Mouse (Mus musculus) testis, adult 2 months (tissue): ENCODE data around the gene Sarnp. TPM values are rescaled to one million over a fixed set of nuclear protein-coding genes. Genes with fewer than 3 reads are reported as not detected.
A peak's percentile ranks its signal among the peaks of the same experiment; 100 is the strongest.

Source experiments
- H3K27ac ChIP-seq: fragments of 200-500 bp; 2 replicates; pipeline ENCODE4 v1.5.1; 2012; ENCODE audit warnings: low read depth, low read length; ENCODE audit not compliant: control insufficient read depth, insufficient read depth
- H3K27me3 ChIP-seq: fragments of 200-500 bp; 2 replicates; pipeline ENCODE4 v1.6.1; 2012; ENCODE audit warnings: mild to moderate bottlenecking, low read length, moderate library complexity; ENCODE audit not compliant: control insufficient read depth, insufficient read depth
- H3K36me3 ChIP-seq: fragments of 200-500 bp; 2 replicates; pipeline ENCODE4 v1.6.1; 2012; ENCODE audit warnings: mild to moderate bottlenecking, low read length; ENCODE audit not compliant: control insufficient read depth, insufficient read depth
- H3K4me1 ChIP-seq: fragments of 200-500 bp; 2 replicates; pipeline ENCODE4 v1.6.1; 2012; ENCODE audit warnings: low read length; ENCODE audit not compliant: control insufficient read depth, insufficient read depth
- H3K4me3 ChIP-seq: fragments of 200-500 bp; 2 replicates; pipeline ENCODE4 v1.5.1; 2012; ENCODE audit warnings: low read depth, mild to moderate bottlenecking, low read length, moderate library complexity, mixed read lengths; ENCODE audit not compliant: control insufficient read depth
- CTCF ChIP-seq: fragments of 200-500 bp; IDR thresholded peaks from 2 replicates; pipeline ENCODE4 v1.5.1; 2012; ENCODE audit warnings: low read depth, mild to moderate bottlenecking, inconsistent platforms, low read length, moderate library complexity; ENCODE audit not compliant: control insufficient read depth, insufficient read depth, insufficient replicate concordance
- POLR2A ChIP-seq: fragments of 200-500 bp; IDR thresholded peaks from 2 replicates; pipeline ENCODE4 v1.6.1; 2012; ENCODE audit warnings: low read depth, mild to moderate bottlenecking, inconsistent platforms, low read length, moderate library complexity; ENCODE audit not compliant: control insufficient read depth
- polyA plus RNA-seq: library from polyadenylated mRNA; depleted of rRNA; stranded (reverse); fragments of >200 nt; gene quantifications from 2 replicates; pipeline ENCODE4 v1.2.3, GENCODE M21; 2012

Gene Sarnp
- polyA plus RNA-seq, 1 experiment = 13.2 TPM

DNA sequence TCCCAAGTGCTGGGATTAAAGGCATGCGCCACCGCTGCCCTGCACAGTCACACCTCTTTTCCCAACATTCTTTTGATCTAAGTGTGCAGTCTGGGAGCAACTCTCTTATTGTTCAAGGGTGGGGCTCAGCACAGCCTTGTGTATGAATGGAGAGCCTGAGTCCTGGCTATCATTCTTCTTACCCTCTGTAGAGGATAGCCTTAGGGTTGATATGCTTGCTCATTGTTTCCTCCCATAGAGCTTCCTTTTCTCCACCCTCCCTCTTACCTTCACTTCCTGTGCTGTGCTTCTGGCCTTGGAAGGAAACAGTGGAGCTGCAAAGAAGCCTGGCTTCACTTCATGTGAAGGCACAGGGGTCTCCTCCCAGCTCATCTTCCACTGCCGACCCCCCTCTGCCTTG is 83.6 kb downstream of the Sarnp start, which contains the start of gene Cd63:
TSS of gene Cd63 (plus strand) at position 292 of the 400 bp plus-strand sequence.
- H3K4me1 ChIP-seq = peaks cover 13% of the 10 kb centered on the region
- TF ChIP-seq POLR2A (no peak), CTCF (no peak)
- no peak within 1 kb of the TSS for H3K4me3 ChIP-seq
- no peaks in the 10 kb centered on the region for H3K27me3 ChIP-seq
- no peak within 1 kb of the TSS for H3K27ac ChIP-seq
- no peaks in the 10 kb centered on the region for H3K36me3 ChIP-seq

GRCm38 (mm10) chr10:128901409-128901808 is 84.3 kb downstream of the Sarnp start:
- peaks cover 6% of the 10 kb centered on the region for H3K4me1 ChIP-seq
- TF ChIP-seq CTCF = no peak
- TF ChIP-seq POLR2A = no peak
- no peak overlapping the region for H3K4me3 ChIP-seq
- no peaks in the 10 kb centered on the region for H3K36me3 ChIP-seq
- H3K27me3 ChIP-seq = no peaks in the 10 kb centered on the region
- H3K27ac ChIP-seq = no peak overlapping the region

DNA sequence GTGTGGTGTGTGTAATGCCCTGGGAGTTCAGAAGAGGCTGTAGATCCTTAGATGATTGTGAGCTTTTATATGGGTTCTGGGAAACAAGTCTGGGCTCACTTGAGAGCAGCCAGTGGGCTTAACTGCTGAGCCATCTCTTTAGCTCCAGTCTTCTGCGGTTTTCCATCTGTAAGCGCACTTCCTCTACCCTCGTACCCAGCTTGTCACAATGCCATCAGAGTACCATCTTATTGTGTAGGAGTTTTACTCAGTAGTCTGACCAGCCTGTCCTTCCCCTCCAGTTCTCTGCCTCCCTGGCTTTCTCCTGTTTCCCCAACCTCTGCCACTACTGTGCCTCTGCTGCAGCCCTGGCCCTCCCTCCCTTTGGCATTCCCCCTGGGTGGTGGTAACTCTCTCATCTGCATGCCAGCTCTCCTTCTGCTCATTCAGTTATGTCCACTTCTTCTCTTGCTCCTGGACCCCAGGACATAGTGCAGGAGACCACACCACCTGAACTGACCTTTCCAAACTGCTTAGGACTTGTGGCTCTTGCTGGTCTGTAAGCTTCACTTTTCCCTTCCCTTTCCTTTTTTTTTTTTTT is 85.4 kb downstream of the Sarnp start:
- Histone ChIP-seq H3K4me1 (no peaks in the 10 kb centered on the region), H3K4me3 (no peak overlapping the region), H3K27me3 (no peaks in the 10 kb centered on the region), H3K27ac (no peak overlapping the region), H3K36me3 (no peaks in the 10 kb centered on the region)
- no peak for TF ChIP-seq CTCF
- no peak for TF ChIP-seq POLR2A

- Histone ChIP-seq H3K36me3 (no peaks in the 10 kb centered on the region), H3K27ac (no peak overlapping the region), H3K4me3 (no peak overlapping the region), H3K4me1 (peaks cover 4% of the 10 kb centered on the region; the same call in 1 of the 2 replicates), H3K27me3 (no peaks in the 10 kb centered on the region)
- TF ChIP-seq CTCF (no peak), POLR2A (no peak)
Observed at GRCm38 (mm10) chr10:128904812-128905211, 87.7 kb downstream of the Sarnp start.

- Histone ChIP-seq H3K36me3 (no peaks in the 10 kb centered on the region), H3K4me3 (peak overlapping the region; percentile 80), H3K4me1 (peaks cover 11% of the 10 kb centered on the region), H3K27me3 (no peaks in the 10 kb centered on the region), H3K27ac (0 out of 2 replicates have a peak overlapping the region, but pooled peaks have one; percentile 55)
- TF ChIP-seq POLR2A (no peak), CTCF (no peak)
Observed at GRCm38 (mm10) chr10:128908778-128909448, 91.8 kb downstream of the Sarnp start.

- Histone ChIP-seq H3K4me3 (peak overlapping the region; percentile 80), H3K27ac (peak overlapping the region; percentile 59), H3K4me1 (peaks cover 11% of the 10 kb centered on the region), H3K27me3 (no peaks in the 10 kb centered on the region), H3K36me3 (no peaks in the 10 kb centered on the region)
- TF ChIP-seq CTCF = no peak
- no peak for TF ChIP-seq POLR2A
Observed at GRCm38 (mm10) chr10:128909567-128910028, 92.5 kb downstream of the Sarnp start.

DNA sequence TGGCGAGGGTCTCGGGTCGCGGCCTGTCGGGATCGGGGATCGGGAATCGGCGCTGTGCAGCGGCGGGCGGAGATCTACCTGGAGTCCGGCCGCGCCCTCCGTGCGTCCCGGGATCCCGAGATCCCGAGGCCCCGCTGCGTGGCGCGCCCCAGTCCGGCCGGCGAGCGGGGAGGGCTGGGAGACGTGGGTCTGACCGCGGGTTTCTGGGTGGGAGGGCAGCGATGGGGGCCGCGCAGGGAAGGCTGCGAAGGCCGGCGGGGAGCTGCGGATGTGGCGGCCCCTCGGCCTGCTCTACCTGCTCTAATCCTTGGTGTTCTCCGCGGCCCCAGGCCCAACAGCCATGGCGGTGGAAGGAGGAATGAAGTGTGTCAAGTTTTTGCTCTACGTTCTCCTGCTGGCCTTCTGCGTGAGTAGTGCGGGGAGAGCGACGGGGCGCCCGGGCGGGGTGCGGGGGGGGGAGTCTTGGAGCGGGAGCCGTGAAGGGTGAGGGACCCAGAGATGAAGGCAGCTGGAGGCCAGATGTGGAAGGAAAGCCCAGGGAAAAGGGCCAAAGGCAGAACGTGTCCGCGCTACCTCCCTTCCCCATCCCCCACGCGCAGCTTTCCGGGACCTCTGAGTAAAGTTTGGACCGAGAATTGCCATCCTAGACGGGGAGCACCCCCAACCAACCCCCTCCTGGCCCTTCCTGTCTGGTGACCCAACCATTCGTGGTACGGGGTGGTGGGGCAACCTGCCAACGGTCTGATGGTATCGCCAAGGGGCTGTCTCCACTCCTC is 93.1 kb downstream of the Sarnp start:
- Histone ChIP-seq H3K27ac (peak overlapping the region; percentile 59), H3K36me3 (no peaks in the 10 kb centered on the region), H3K4me1 (peaks cover 11% of the 10 kb centered on the region), H3K27me3 (no peaks in the 10 kb centered on the region), H3K4me3 (peak overlapping the region; percentile 80)
- TF ChIP-seq CTCF (no peak), POLR2A (no peak)

GRCm38 (mm10) chr10:128911430-128911829 is 94.3 kb downstream of the Sarnp start:
- no peaks in the 10 kb centered on the region for H3K36me3 ChIP-seq
- TF ChIP-seq CTCF (no peak), POLR2A (no peak)
- no peak overlapping the region for H3K4me3 ChIP-seq
- no peaks in the 10 kb centered on the region for H3K27me3 ChIP-seq
- no peak overlapping the region for H3K27ac ChIP-seq
- peaks cover 11% of the 10 kb centered on the region for H3K4me1 ChIP-seq
